Mouse (Mus musculus): ENCODE measurements around the gene Maml1. TPM values are rescaled to one million over a fixed set of nuclear protein-coding genes. Genes with fewer than 3 reads are reported as not detected.

Maml1 gene
- polyA plus RNA-seq (2015; fragmentation: Nextera tagmentation; extraction: Ambion mirVana): 3.6 and 4.0 TPM in 2 replicates

GRCm38 (mm10) chr11:50292190-50292855, at the start of gene Maml1:
Gene Maml1 (minus strand): TSS chr11:50292311.

GRCm38 (mm10) chr11:50325496-50326301, 33.6 kb upstream of the Maml1 start, which contains the start of gene Canx:
Gene Canx (minus strand): TSS chr11:50325673.

DNA sequence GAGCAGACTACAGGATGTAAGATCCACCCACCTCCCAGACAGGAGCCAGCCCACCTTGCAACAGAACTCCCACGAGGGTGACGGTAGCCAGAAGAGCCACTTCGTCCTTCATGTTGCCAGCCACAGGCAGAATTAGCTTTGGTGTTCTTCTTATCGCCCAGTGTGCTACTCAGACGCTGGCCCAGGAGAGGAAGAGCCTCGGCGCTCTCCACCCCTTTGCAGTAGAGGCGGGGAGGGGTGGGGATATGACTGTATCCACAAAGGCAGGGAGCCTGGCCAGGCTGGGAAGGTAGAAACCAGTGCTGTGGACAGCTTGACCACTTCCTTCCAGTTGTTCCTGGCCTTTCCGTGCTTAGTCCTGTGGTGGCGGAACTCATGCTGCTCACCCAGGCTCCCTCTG, 53.8 kb downstream of the Maml1 start, which contains the start of gene Ltc4s:
TSS of gene Ltc4s (minus strand) at position 293 of the 400 bp plus-strand sequence.

GRCm38 (mm10) chr11:50210505-50211151, 81.5 kb downstream of the Maml1 start, which contains the start of the genes Sqstm1 and Mgat4b:
Gene Sqstm1 (minus strand): TSS chr11:50210827.
Gene Mgat4b (plus strand): TSS chr11:50210890.

Small RNAs within 50 kb of the gene (microRNA-seq; reads per million reads assigned to microRNA genes)
- gene Mir6919 (ENCODE audit: borderline replicate concordance, insufficient number of aligned reads): not detected

Other genes with a start within 250 kb of the Maml1 start
- 33.1 and 63.4 TPM in 2 replicates for gene Tbc1d9b, start 160.9 kb downstream of the Maml1 start, polyA plus RNA-seq (2015; fragmentation: Nextera tagmentation; extraction: Ambion mirVana)
- 21.9 and 25.8 TPM in 2 replicates for gene Mrnip, start 117.9 kb downstream of the Maml1 start, polyA plus RNA-seq (2015; fragmentation: Nextera tagmentation; extraction: Ambion mirVana)
- 510 and 898 TPM in 2 replicates for gene Sqstm1, start 81.5 kb downstream of the Maml1 start, polyA plus RNA-seq (2015; fragmentation: Nextera tagmentation; extraction: Ambion mirVana)
- gene Mgat4b, start 81.4 kb downstream of the Maml1 start, polyA plus RNA-seq (2015; fragmentation: Nextera tagmentation; extraction: Ambion mirVana): 69.7 and 122 TPM in 2 replicates
- gene Ltc4s, start 53.7 kb downstream of the Maml1 start, polyA plus RNA-seq (2015; fragmentation: Nextera tagmentation; extraction: Ambion mirVana): 7.9 and 8.3 TPM in 2 replicates
- 162 and 236 TPM in 2 replicates for gene Canx, start 33.4 kb upstream of the Maml1 start, polyA plus RNA-seq (2015; fragmentation: Nextera tagmentation; extraction: Ambion mirVana)
- 0.33 and 0.68 TPM in 2 replicates for gene Cby3, start 62.2 kb upstream of the Maml1 start, polyA plus RNA-seq (2015; fragmentation: Nextera tagmentation; extraction: Ambion mirVana)
- gene Hnrnph1, start 84.7 kb upstream of the Maml1 start, polyA plus RNA-seq (2015; fragmentation: Nextera tagmentation; extraction: Ambion mirVana): 145 and 154 TPM in 2 replicates
- gene Rufy1, start 138.8 kb upstream of the Maml1 start, polyA plus RNA-seq (2015; fragmentation: Nextera tagmentation; extraction: Ambion mirVana): 27.4 and 37.5 TPM in 2 replicates

Data from adrenal gland, postnatal 0 days (tissue).